Mouse (Mus musculus): ENCODE measurements around the gene Rhobtb3.
A peak's percentile ranks its signal among the peaks of the same experiment; 100 is the strongest.

Gene Rhobtb3

GRCm38 (mm10) chr13:75943189-75944043 is at the start of gene Rhobtb3:
Gene Rhobtb3 (minus strand): TSS chr13:75943925.
- DNase-seq (ENCODE audit: low read depth, low spot score): peak; percentile 49

- no peak for DNase-seq (ENCODE audit: low read depth, low spot score)
Measured at GRCm38 (mm10) chr13:75992169-75993028, 48.7 kb upstream of the Rhobtb3 start.

GRCm38 (mm10) chr13:75988096-75988495 is 44.4 kb upstream of the Rhobtb3 start:
- no peak for DNase-seq (ENCODE audit: low read depth, low spot score)

- DNase-seq (ENCODE audit: low read depth, low spot score): no peak
Measured at GRCm38 (mm10) chr13:75981901-75982300, 38.2 kb upstream of the Rhobtb3 start.

GRCm38 (mm10) chr13:75976649-75977048 is 32.9 kb upstream of the Rhobtb3 start:
- DNase-seq (ENCODE audit: low read depth, low spot score): no peak

- DNase-seq (ENCODE audit: low read depth, low spot score): no peak
Measured at GRCm38 (mm10) chr13:75976218-75976617, 32.5 kb upstream of the Rhobtb3 start.

GRCm38 (mm10) chr13:75975629-75976028 is 31.9 kb upstream of the Rhobtb3 start:
- DNase-seq (ENCODE audit: low read depth, low spot score): no peak

- DNase-seq (ENCODE audit: low read depth, low spot score): no peak
Measured at GRCm38 (mm10) chr13:75974481-75974880, 30.8 kb upstream of the Rhobtb3 start.

GRCm38 (mm10) chr13:75966850-75967249 is 23.1 kb upstream of the Rhobtb3 start, which contains the start of gene Spata9:
Gene Spata9 (plus strand): TSS chr13:75967150.
- DNase-seq (ENCODE audit: low read depth, low spot score): no peak

GRCm38 (mm10) chr13:75955357-75955992 is 11.8 kb upstream of the Rhobtb3 start:
- DNase-seq (ENCODE audit: low read depth, low spot score): no peak

- no peak for DNase-seq (ENCODE audit: low read depth, low spot score)
Measured at GRCm38 (mm10) chr13:75950295-75950694, 6.6 kb upstream of the Rhobtb3 start.

- no peak for DNase-seq (ENCODE audit: low read depth, low spot score)
Measured at GRCm38 (mm10) chr13:75944044-75944820, 507 bp upstream of the Rhobtb3 start.

GRCm38 (mm10) chr13:75942731-75943130 is 994 bp downstream of the Rhobtb3 start:
- no peak for DNase-seq (ENCODE audit: low read depth, low spot score)

- no peak for DNase-seq (ENCODE audit: low read depth, low spot score)
Measured at GRCm38 (mm10) chr13:75941518-75942295, 2.0 kb downstream of the Rhobtb3 start.

GRCm38 (mm10) chr13:75940791-75941517 is 2.8 kb downstream of the Rhobtb3 start:
- DNase-seq (ENCODE audit: low read depth, low spot score): no peak

GRCm38 (mm10) chr13:75938866-75939265 is 4.9 kb downstream of the Rhobtb3 start:
- DNase-seq (ENCODE audit: low read depth, low spot score): no peak

- DNase-seq (ENCODE audit: low read depth, low spot score): no peak
Measured at GRCm38 (mm10) chr13:75933287-75933686, 10.4 kb downstream of the Rhobtb3 start.

GRCm38 (mm10) chr13:75931073-75931472 is 12.7 kb downstream of the Rhobtb3 start:
- no peak for DNase-seq (ENCODE audit: low read depth, low spot score)

- DNase-seq (ENCODE audit: low read depth, low spot score): no peak
Measured at GRCm38 (mm10) chr13:75930660-75931059, 13.1 kb downstream of the Rhobtb3 start.

- DNase-seq (ENCODE audit: low read depth, low spot score): no peak
Measured at GRCm38 (mm10) chr13:75930023-75930422, 13.7 kb downstream of the Rhobtb3 start.

All from retina, postnatal 7 days (tissue).